Mouse (Mus musculus): ENCODE data around the gene Rassf8.

Rassf8 gene

GRCm38 (mm10) chr6:145747671-145748640 is 1.4 kb downstream of the Rassf8 start:
- DNase-seq (ENCODE audit: extremely low spot score) = peak; percentile 14

GRCm38 (mm10) chr6:145750394-145750793 is 3.8 kb downstream of the Rassf8 start:
- no peak for DNase-seq (ENCODE audit: extremely low spot score)

DNA sequence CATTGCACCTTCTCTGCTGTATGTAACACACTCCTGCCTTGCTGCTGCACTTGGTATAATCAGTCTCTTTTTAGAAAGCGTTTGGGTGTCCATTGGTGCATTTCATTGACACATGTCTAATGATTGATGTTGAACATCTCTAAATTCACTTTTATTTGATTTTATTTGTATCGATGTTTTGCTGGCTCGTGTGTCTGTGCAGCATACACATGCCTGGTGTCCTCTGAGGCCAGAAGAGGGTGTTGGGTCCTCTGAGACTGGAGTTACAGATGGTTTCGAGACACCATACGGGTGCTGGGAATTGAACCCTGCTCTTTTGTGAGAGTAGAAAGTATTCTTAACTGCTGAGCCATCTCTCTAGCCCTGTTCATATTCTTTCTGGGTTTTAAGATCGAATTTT is 6.7 kb downstream of the Rassf8 start:
- DNase-seq (ENCODE audit: extremely low spot score) = no peak

DNA sequence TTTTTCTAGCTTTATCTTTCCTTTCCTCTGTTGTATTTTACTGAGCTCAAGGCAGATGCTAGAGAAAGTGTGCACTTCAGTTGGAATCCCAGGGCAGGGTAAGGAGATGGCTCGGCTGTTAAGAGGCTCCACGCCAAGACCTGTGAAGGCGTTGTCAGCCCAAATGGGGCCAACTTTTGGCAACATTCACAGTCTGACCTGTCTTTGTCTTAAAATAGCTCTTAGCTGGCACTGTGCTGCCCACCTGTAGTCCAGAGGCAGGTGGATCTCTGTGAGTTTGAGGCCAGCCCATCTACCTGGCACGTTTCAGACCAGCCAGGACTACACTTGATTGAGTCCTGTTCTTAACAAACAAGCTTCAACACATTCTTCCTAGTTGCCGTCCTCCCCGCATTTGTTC is 7.9 kb downstream of the Rassf8 start:
- DNase-seq (ENCODE audit: extremely low spot score) = no peak

DNA sequence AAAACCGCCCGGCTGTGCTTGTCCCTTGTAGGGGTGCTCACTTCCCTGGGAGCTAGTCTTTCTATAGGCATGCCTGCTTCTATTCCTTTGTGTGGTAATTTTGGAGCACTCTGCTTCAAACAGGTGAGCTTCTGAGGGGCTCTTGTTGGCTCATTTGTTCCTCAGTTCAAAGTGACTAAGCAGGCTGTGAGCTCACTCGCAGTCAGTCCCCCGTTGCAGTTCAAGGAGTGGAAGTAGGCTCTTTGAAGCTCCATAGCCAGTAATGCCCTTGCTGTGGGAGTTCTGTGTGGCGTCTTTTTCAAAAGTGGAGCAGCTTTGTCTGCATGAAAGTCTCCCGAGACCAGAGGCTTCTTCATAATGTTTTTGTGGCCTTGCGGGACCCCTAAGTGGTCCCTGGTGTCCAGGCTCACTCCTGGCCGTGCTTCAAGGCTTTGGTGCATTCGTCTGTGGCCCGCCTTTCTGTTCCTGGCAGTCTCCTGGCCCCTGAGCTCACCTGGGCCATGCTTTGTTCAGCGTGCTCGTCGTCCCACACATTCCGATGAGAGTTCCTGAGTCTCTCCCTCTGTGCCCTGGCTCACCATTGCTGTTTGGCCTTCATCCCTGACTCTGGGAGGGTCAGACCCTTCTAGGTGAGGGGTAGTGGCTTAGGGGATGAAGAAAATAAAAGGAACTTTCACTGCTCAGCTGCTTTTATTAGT is 9.5 kb downstream of the Rassf8 start:
- no peak for DNase-seq (ENCODE audit: extremely low spot score)

DNA sequence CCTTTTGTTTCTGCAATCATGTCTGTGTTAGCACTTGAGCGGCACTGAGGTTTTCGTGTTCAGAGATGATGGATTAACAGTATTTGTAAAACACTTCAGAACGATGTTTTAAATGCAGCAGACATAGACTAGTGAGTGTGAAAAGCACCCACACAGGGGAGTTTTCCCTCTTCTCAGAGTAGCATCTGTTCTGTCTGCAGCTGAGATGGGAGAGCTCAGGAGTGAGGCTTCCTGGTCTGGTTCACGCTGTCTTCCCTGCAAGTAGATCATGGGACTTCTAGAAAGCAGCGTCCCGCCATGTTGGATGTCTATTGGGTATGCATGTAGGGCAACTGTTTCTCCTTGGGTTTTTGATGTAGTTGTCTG is 10.1 kb downstream of the Rassf8 start:
- no peak for DNase-seq (ENCODE audit: extremely low spot score)

DNA sequence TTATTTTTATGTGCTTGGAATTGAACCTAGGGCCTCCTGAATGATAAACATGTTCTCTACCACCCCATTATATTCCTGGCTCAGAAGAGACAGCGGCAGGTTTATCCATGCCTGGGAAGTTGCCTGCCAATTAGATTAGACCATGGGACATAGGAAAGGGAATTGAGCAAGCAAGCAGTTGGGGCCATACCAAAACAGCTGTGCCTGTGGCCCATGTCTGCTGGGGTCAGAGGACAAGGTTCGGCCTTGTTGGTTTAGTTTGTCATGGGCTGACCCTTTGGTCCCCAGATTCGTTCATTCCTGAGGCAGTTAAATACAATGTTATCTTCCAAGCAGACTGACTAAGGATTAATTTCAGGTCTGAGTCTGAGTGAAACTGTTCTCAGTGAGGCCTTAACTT is 10.8 kb downstream of the Rassf8 start:
- no peak for DNase-seq (ENCODE audit: extremely low spot score)

- DNase-seq (ENCODE audit: extremely low spot score) = no peak
Observed at GRCm38 (mm10) chr6:145758685-145759084, 12.1 kb downstream of the Rassf8 start.

DNA sequence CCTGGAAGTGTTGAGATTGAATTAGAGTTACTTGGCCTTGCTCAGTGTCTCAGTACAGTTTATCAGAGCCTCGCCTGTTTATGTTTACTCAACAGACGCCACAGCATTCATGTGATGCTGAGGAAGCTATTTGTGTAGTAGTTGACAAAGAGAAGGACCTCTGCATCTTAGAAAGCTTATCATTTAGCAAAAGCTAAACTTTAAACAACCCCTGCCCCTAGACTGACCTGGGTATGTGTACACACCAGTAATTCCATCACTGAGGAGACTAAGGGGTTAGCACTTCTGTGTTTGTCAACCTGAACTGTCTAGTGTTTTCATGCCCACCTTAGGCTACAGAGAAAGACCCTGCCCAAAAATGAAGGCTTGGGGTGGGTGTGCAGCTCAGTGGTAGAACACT is 12.9 kb downstream of the Rassf8 start:
- no peak for DNase-seq (ENCODE audit: extremely low spot score)

DNA sequence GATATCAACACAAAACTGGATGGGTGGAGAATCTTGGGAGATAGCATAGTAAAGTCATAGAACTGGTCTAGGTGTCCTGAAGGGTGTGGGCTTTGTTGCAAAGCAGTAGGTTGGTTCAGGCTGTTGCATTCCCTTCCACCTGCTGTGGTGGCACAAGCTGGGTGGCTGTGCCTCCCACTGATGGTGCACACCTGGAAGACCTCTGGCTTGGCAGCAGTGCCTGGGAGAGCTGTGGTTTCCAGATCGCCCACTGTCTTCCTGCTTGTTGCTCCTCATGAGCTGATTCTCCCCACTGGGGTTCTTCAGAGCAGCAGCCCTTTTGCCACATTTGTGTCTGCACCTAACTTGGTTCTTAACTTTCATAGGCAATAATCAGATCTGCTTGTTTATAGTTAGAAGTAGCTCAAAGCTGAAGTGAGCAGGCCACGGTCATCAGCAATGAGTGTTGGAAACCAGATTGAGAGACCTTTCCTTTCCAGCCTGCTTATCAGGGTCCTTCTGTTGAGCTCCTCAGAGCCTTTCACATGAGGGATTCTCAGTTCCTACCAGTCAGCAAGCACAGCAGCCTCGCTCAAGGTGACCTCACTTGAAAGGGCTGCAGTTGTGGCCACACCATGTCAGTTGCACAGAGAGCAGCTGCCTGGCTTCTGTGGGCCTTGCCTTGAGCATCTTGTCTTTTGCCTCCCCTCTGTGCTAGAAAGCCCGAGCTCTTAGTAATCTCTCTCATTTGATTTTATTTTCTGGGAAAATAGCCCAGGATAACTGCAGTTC is 13.9 kb downstream of the Rassf8 start:
- no peak for DNase-seq (ENCODE audit: extremely low spot score)

- no peak for DNase-seq (ENCODE audit: extremely low spot score)
Observed at GRCm38 (mm10) chr6:145761151-145761935, 14.8 kb downstream of the Rassf8 start.

DNA sequence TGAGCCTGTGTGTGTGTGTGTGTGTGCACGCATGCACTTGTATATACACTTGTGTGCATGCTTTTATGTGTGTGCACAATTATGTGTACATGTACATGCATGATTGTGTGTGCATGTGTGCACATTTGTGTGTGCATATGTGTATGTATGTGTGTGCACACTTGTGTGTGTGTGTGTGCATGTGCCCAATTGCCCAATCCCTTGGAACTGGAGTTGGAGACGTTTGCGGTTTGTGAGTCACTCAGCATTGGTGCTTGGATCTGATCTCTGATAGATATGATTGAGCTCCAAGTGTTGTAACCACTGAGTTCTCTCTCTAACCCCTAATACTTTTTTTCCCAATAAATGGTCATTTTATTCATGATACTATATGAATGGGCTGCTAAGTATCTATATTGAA is 15.5 kb downstream of the Rassf8 start:
- DNase-seq (ENCODE audit: extremely low spot score) = no peak

DNA sequence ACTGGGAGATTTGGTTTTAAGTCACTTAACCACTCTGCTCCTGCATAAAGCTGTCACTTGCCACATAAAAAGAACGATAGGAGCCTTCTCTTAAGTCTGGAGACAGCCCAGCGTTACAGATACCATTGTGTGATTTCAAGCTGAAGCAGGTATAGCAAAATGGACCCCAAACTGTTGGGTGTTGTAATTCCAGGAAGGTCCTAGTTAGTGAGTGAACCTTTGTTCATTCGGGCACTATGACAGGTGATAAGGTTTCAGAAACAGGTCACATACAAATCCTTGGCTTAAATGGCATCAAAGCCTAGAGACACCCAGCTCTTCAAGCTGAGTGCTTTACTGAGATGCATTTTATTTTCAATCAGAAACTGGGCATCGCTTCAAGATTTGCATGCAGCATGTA is 16.5 kb downstream of the Rassf8 start:
- DNase-seq (ENCODE audit: extremely low spot score) = no peak

DNA sequence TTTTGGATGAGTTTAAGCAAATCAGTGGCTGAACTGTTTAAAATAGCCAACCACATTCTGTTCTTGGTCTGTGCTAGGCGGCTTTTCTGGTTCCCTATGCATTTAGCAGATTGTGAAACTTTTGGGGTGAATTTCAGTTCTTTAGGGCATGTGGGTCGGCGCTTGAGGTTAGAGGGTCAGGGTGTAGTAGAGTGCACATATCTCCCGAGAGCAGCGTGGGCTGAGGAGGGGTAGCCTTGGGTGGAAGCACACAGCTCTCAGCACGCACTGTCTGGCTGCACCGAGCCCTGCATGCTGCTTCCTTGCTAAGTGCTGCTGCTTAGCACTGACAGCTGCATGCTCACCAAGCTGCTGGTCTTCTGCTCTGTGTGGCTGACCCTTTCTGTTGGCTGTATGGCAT is 18.5 kb downstream of the Rassf8 start:
- no peak for DNase-seq (ENCODE audit: extremely low spot score)

GRCm38 (mm10) chr6:145766971-145767370 is 20.4 kb downstream of the Rassf8 start:
- no peak for DNase-seq (ENCODE audit: extremely low spot score)

GRCm38 (mm10) chr6:145767637-145768036 is 21.1 kb downstream of the Rassf8 start:
- DNase-seq (ENCODE audit: extremely low spot score) = no peak

DNA sequence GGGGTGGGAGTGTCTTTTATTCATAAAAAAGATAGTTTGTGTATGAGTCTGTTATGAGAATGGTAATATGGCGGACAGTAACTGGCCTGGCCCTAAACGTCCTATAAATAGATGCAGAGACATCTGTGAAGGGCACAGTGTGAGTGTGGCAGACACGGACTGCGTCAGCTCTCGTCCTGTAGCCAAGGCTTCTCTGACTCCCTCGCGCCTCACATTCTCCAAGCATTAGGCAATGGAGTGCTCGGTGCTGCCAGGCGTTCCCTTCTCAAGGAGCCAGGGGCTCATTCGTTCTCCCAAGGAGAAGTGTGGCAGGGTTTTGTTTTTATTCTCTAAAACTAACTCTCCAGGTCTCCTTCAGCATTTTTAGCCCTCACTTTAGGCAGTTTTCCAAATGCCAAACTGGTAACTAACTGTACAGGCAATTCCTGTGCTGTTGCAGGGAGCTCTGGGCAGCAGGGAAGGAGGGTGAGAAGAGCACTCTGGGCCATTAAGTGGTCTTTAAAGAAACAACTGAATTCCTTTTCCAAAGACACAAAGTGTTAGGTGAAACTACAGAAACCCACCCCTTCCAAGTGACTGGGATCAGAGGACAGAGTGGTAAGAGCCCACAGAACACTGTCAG is 22.2 kb downstream of the Rassf8 start:
- DNase-seq (ENCODE audit: extremely low spot score) = no peak

GRCm38 (mm10) chr6:145769855-145770254 is 23.3 kb downstream of the Rassf8 start:
- DNase-seq (ENCODE audit: extremely low spot score) = no peak

DNA sequence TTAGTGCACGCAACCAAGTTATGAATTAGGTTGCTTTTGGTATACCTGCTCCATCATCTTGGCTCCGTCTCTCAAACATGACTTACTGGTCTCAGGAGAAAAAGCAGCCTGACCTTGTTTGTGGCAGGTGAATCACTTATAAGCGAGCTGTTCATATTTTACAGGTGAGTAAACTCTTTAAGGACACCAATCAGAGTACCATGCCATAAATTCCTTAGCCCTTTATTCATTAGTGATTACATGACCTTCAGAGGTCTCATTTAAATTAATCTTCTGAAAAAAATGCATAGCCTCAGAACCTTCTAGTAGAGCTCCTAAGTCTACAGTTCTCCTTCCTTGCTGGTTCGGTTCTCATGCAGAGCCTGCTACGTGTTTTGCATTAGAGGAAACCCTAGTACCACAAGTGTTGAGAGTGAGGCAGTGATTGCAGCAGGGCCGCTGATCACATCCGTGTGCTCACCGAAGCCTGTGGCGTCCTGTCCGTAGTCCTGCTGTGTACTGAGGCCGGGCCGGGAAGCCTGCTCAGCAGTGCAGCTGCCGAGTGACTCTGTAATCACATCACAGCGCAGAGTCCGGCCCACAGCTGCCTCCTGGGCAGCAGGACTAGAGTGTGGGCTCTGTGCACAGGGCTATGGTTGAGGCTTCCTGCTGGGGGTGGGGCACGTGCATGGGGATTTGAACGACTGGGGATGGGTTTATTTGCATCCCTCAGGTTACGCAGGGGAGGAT is 23.9 kb downstream of the Rassf8 start:
- no peak for DNase-seq (ENCODE audit: extremely low spot score)

DNA sequence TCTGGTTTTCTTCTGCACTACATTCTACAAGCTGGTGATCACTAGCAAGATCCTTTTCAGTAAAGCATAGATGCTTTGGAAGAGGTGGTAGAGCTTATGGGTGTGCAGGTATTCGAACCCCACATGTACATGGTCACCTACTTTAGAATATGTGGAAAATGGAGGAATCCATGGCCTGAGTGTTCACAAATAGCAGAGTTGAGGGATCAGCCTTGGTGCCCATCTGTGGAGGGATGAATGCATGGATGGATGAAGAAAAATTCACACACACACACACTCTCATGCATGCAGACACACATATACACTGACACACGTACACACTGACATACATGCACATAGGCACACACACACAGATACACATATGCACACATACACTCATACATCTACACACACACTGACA is 27.9 kb downstream of the Rassf8 start:
- DNase-seq (ENCODE audit: extremely low spot score) = no peak

Measured in embryo, embryonic 9.5 days (tissue).